Mouse (Mus musculus) kidney, postnatal 4 days (tissue): ENCODE data around the gene Lsg1.

Source experiments
- DNase-seq, 2 experiments: peaks; one replicate each; pipeline ENCODE4 v3.0.0; 2021; ENCODE audit warnings: mixed read lengths in 2 of 2

Gene Lsg1

DNA sequence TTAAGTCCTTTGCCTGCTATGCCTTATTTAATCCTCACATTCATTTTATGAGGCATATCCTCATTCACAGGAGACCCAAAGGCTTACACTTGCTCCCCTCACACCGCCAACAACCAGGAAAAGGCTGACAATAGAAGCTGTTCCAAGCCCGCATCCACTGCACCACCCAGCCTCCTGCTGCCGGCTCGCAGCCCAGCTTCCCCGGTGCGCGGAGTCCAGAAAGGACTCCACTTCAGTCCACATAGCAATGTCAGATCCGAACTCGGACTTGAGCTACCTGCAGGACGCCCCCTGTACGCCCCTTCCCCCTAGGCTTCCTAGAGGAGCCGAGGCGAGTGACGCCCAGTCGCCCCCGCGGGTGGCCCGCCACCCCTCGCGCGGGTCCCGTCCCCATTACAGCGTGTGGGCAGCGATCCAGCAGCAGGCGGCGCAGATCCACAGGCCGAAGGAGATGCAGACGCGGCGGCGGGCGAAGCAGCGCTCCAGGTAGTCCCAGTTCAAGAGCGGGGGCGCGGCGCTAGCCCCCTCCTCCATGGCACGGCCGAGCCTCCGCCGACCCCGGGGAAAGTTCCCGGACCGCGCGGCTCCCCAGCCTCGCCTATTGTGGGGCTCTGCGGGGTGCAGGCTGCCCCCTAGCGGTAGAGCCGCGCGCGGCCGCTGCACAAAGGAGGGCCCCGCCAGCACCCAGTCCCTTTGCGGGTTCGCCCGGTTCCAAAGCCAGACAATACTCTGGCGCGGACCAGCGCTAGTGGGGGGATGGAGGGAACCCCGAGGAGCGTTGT lies 37.2 kb downstream of the Lsg1 start:
- peak; percentile 87 to 90 for DNase-seq

DNA sequence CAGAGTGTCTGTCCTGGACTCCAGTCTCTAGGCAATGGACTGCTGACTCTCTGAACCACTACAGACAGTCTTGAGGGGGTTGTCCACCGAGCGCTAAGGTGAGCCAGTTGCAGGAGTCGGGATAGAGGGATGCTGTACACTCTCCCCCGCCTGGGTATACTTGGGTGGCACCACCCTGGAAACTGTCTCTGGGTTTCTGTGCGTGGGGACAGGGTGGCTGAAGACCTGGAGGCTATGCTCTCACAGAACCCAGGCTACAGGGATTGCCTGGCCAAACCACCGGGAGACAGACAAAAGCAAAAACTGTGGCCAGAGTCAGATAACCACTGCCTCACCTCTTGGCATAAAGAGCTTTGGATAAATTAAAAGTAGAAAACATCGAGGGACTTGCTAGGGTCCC lies 37.9 kb downstream of the Lsg1 start:
- DNase-seq, result no peak

DNA sequence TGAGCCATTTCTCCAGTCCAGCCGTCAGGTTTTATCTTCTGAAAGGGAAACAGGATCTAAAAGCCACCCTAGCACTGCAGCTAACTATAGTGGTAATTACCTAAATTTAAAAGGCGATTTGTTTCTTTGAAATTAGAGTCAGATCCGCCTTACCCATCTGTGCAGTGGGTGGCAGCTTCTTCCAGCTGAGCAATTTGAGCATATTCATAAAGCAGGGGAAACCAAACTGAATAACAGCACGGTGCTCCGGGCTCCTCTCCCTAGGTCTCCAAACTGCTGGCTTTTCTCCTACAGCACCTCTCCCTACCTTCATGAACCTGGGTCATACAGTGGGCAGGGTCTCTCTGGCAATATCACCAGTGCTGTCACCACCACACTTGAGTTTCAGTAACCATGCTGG lies 39.1 kb downstream of the Lsg1 start:
- DNase-seq, result no peak

DNA sequence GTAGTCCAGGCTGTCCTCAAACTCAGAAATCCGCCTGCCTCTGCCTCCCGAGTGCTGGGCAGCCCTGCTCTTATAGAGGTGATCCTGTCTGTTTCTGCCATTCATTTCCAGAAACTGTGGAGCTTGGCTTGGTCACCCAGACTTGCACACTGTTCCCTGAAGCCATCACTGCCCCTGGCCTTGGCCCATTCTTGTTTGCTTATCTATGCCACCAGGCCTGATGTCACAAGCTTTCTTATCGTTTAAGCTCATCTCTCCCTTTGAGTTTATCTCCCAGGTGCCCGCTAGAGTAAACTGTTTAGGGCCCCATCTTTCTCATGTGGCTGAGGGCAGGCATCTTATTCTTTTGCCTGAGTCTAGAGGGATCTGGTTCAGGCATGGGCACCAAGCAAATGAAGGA lies 42.7 kb downstream of the Lsg1 start:
- no peak for DNase-seq

DNA sequence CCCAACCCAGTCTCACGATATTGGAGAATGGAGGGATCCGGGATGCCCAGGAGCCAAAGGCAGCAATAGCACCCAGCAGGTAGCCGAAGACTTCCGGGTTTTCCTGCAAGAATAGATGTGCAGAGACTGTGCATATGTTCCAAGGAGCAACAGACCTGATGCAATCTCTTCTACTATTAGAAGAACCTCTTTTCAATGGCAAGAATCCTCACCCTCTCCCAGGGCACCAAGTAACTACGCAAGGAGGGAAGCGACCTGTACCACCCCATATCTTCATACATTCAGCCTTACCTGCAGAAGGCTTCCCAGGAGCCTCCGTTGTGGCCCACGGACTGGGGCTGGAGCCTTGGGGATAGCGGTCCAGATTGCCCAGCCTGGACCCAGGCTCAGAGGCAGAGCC lies 44.0 kb downstream of the Lsg1 start:
- no peak for DNase-seq

DNA sequence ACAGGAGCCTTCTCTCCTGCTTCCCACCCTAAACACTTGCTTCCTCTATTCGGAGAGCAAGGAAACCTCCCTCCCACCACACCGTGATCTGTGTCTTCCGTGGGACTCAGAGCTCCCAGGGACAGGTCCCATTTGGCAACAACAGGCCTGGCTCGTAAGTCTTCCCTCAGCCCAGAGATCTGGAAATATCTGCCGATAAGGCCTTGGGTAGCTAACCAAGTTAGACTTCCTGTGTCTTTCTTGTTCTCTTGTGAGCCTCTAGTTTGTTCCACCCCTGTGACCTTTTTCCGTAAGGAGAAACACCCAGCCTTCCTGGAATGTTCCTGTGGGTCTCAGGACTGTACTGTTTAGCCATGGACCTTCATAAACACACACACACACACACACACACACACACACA lies 44.6 kb downstream of the Lsg1 start:
- no peak for DNase-seq

DNA sequence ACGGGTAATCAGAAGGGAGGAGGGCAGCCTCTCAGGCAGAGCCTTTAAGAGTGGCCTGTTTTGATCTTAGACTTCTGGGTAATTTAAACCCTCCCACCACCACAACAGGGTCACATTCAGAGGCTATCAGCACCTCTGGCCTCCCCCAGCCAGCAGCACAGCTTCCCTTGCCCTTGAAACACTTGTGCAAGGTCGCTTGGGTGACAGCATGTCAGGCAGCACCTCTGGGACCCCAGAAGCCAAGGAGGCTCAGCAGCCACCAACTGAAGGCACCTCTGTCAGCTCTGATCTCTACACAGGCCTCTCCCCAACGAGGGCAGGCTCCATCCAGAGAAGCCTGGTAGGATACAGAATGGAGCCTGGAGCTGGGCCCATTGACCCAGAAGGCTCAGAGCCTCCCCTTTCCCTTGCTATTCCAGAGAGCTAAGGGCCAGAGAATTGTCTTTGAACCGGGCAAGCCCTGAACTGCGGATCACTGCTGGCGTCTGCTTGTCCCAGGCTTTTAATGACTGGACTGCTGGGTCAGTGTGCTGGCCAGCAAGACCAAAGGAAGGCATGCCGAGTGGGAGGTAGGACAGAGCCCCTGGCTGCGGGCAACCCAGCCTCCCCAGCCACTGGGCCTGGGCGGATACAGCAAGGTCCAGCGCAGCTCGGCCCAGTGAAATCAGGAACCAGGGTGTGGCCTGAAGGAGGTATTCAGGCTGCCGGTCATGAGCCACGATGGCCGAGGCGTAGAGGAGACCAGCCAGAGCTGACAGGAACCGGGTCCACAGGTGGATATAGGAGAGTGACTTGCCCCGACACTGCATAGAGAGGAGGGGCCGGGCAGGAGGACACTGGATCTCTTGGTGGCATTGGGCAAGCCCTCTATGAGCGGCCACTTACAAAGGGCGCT lies 47.0 kb downstream of the Lsg1 start:
- DNase-seq, result no peak

DNA sequence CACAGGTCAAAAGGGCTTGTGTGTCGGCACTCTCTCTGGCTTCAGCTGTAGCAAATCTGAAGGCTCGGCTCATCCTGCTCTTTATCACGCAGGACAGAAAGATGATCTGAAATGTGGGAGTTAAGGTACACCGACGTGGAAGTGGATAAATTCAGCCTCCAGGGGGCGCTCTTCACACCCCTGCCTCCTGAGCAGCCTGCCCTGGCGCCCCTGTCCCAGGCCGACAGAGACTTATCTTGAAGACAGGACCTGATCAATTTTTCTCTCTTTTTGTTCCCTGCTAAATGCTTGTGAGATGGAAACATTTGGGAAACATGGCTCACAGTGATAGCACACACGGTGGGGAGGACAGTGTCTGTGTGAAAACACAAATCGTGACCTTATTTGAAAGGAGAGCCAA lies 48.0 kb downstream of the Lsg1 start:
- peak; percentile 71 to 76 for DNase-seq

DNA sequence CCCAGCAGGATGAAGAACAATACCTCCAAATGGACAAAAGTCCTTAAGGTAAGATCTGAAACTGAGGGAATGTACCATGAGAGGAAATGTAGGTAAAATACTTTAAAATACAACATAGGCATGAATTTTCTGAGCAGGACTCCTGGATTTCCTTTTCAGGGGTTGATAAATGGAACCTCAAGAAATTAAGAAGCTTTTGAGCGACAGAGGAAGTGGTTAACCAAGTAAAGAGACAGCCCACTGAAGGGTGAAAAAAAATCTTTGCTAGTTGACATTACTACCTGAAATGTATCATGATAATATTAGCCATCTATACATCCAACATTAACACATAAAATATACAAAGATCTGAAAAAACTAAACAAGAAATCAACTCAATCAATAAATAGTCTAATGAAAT lies 52.3 kb downstream of the Lsg1 start:
- DNase-seq, result no peak

DNA sequence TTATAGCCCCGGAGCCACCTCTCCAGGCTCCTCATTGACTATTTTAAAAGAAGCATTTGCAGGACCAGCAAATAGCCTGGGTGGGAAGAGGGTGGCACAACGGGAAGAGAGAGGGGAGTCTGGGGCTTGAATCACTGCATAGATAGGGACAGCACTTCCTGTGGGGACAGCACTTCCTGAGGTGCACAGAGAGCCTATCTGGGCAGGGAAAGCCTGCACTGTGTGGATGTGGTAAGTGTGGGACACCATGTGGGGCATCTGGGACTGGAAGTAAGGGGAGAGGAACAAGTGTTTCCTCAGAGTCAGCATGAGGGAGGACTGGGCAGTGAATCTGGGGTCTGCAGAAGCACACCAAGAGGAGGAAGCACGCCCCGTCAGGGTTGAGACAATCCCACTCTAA lies 53.8 kb downstream of the Lsg1 start:
- no peak for DNase-seq

DNA sequence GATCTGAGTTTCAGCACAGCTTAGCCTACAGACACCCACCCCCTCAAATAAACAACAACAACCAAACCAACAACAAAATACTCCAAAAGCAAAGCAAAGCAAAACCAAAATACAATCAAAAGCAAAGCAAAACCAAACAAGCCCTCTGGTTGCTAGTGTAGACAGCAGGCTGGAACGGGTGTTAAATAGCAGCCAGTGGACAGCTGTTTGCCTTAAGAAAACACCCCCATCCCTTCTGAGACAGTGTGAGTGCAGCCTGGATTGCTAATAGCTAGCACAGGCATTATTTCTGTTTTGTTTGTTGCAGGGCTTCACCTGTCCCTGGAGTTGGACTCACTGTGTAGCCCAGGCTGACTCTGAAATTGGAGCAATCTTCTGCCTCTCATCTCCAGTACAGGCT lies 54.5 kb downstream of the Lsg1 start:
- no peak for DNase-seq

DNA sequence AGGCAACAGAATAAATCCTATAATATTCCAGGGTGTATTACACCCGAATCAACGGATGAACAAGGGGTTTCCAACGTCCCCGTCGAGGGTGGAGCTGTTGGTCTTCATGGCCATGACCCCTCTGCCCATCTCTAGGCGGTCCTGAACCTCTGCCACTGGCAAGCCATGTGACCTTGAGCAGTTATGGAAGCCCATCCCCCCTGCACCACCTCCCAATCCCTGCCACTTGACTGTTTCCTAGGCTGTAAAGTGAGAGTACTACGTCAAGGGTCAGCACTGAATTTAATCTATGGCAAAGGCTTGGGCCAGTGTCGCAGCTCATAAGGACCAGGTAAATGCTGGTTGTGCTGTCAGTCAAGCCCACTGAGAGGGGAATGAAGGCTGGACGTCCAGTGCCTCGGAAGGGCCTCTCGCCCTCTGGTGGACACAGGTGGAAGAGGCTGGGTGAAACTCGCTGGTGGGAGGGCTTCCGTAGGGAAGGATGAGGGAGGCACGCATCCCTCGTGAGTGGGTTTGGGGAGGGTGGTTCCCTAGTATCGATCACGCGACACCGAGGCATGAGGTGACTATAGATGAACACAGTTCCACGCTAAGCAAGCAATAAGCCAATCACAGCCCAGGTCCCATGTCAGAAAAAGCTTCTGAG lies 55.5 kb downstream of the Lsg1 start:
- peak; percentile 76 to 81 for DNase-seq

DNA sequence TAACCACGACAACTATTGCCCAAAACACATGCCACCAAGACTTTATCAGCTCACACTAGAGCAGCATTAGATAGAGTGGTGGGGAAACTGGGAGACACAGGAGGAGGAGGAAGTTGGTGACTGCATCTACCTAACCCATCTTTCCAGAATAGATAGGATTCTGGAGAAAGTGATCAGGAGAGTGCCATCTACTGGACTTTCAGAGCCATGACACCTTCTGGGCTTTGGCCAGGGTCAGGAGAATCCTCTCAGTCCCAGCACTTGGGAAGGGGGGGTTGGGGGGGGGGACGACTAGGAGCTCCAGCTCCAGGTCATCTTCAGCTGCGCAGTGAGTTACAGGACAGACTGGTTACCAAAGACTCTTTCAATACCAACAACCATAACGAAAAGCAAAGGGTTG lies 56.6 kb downstream of the Lsg1 start:
- DNase-seq, result peak; percentile 53 to 56

DNA sequence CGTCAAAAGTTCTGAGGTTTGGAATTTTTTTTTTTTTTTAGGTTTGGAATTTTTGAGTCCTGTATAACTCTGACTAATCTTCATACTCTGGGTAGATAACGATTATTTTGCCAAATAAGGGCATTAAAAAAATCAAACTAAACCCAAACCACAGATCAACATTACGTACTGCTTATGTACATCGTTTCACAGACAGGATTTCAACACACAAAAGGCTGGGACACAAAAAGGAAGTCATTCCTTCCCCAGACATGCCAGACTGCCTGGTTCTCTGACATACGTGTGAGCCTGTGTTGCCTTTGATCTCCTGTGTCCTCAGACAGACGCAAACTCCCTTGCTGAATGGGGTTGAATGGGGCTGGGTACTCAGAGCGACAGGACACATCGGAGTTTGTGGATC lies 59.0 kb downstream of the Lsg1 start:
- no peak for DNase-seq

DNA sequence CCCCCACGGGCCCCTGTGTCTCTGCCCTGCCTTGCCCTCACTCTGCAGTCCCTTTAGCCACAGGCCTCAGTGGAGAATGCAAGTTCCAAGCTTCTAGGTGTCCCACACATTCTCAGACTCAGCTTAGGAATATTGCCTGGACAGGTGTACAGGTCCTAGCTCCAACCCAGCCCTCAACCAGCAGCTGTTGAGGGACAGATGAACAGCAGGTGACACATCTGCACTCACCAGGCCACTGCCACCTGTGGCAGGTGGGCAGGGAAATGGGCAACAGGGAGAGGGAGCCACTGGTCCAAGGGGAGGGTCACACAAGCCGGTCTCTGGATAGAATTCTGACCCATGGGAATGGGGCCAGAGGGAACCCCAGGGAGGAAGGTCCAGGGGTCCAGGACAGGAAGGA lies 59.5 kb downstream of the Lsg1 start:
- no peak for DNase-seq

DNA sequence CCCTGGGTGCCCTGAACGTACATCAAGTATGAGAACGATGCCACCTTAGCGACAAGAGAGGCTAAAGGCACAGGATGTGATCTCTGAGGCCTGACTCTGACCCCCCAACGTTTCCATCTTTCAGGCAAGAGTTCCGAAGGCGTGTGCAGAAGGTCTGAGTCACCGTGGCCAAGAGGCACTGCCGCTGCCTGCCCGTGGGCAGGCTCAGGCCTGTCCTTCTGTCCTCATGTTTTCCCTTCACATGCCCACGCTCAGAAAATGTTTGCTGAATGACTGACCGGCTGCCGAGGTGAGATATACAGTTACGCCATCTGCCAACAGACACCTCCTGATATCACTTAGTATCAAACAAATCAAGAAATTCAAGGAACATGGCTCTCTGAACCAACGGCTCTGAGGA lies 61.6 kb downstream of the Lsg1 start:
- DNase-seq, result no peak

DNA sequence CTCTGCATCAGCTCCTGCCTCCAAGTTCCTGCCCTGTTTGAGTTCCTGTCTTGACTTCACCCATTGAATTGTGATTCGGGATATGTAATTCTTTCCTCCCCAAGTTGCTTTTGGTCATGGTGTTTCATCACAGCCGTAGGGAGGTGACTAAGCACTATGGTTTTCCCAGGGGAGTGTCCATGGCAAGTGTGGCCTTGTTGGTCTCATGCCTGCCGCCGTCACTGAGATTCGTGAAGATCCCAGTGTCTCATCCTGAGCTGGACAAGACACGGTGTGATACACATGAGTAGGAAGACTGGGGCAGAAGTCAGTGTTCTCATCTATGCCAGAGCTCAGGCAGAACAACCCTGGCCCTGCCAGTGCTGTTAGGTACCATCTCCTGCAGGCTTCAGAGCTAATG lies 62.9 kb downstream of the Lsg1 start:
- no peak for DNase-seq

DNA sequence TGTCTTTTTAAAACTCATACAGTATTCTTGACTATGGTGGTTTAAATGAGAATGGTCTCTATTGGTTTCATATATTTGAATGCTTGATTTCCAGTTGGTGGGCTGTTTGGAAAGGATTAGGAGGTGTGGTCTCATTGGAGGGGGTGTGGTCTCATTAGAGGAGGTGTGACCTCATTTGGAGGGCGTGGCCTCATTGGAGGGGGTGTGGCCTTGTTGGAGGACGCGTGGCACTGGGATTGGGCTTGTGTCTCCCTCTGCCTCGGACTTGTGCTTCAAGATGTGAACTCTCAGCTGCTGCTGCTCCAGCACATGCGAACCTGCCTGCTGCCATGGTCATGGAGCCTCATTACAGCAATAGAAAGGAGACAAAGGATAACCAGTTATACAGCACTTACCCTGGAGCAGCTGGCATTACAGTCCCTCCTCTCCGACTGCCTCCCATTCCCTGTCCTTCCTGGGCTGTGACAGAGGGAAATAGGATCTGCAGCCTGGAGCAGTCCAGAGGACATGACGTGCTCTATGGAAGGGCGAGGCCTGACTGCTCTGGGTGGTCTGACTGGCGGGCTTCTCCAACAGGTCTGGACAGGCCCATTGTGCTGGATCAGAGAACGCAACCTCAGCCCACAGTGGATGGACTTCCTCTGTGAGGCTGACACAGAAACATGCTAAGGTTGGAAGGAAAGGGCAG lies 65.0 kb downstream of the Lsg1 start:
- peak in 1 of 2 experiments; percentile 50 for DNase-seq

DNA sequence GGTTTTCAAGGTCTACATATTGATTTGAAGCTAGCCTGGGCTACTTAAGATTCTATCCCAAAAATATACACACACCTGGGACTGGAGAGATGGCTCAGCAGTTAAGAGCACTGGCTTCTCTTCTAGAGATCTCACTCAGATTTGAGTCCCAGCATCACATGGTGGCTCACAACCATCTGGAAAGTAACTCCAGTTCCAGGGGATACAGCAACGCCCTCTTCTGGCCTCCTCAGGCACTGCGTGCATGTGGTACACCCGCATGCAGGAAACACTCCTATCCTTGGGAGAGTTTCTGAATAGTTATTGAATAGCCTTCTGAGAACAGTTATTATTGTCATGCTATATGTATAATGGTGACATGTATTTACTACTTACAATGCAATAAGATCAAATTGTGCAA lies 66.2 kb downstream of the Lsg1 start:
- DNase-seq, result no peak

DNA sequence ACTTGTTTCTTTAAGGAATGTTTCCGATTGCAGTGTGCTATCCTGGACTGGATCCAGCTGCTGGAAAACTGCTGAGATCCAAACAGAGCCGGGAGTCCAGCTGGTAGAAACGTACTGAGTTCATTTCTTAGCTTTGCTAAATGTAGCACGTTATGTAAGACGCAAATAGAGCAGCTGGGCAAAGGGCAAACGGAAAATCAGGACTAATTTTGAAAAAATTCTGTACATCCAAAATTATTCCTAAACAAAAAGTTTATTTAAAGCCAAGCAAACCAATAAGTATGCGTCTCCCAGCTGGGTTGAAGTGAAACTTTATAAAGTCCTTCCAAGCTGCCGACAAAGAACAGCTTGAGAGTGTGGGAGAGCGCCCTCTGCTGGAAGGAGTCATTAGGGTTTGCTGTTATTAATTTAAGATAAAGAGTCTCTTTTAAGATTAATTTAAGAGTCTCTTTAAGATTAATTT lies 67.0 kb downstream of the Lsg1 start:
- DNase-seq, result peak; percentile 89 to 90

DNA sequence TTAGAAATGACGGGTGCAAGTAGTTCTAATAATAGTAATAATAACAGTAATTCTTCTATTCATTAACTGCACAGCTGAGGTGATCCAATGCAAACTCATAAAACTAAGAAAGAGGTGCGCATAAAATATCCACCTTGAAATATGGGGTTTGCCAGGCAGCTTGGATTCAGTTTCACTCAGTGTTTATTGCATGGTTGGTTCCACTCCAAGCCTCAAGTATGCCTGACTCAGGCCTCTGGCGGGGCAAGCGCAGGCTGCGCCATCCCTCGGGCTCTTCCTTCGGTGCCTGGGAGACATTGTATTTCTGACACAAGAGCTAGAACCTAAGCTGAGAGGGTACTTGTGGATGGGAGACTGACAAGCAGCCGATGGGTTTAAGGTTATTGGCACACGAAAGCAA lies 68.8 kb downstream of the Lsg1 start:
- peak in 1 of 2 experiments; percentile 35 for DNase-seq

DNA sequence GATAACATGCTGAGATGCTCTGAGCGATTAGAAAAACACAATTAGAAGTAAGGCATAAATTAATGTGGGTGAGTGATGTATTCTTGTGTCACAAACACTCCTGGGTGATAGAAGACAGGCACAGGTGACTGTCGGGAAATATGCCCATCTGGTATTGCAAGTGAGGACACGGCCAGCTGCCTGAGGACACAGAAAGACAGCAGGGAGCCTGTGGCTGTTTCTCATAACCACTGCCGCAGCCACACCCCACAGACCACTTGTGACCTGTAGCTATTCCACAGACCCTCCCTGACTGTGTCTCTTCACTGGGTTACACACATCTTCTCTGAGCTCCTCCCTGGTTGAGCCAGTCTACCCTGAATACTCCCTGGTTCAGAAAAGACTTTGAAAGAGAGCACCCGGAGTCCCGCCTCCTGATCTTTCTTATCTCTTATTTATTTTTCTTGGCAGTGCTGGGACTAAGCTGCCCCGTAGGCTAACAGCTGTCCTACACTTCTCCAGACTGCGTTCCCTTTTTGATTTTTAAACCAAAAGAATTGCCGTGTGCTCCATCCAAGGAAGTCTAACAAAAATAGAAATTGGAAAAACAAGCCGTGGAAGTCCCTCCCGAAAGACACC lies 69.6 kb downstream of the Lsg1 start:
- peak in 1 of 2 experiments; percentile 34 for DNase-seq
